Mouse (Mus musculus): ENCODE data around the gene Pebp1. TPM values are rescaled to one million over a fixed set of nuclear protein-coding genes. Genes with fewer than 3 reads are reported as not detected.

The Pebp1 gene
- polyA plus RNA-seq, 1 experiment from 2014 or later = 543 TPM

- no peaks in the 10 kb centered on the region for H3K27me3 ChIP-seq
- 64% methylated on average over 4 of the region's 4 CpGs for WGBS
- no peak overlapping the region for H3K4me2 ChIP-seq
- ATAC-seq (replicated peaks; ENCODE audit: insufficient number of reproducible peaks, insufficient read depth, low FRiP score, low read depth) = no peak
- no peak overlapping the region for H3K4me3 ChIP-seq
- H3K9ac ChIP-seq = no peak overlapping the region
- H3K4me1 ChIP-seq (replicated peaks) = peaks cover 17% of the 10 kb centered on the region
- no peaks in the 10 kb centered on the region for H3K9me3 ChIP-seq (replicated peaks)
- no peak overlapping the region for H3K27ac ChIP-seq
- no peaks in the 10 kb centered on the region; the same call in 1 of the 2 replicates for H3K36me3 ChIP-seq
Measured at GRCm38 (mm10) chr5:117239106-117239505, 48.3 kb downstream of the Pebp1 start.

GRCm38 (mm10) chr5:117236540-117236939, 50.9 kb downstream of the Pebp1 start:
- ATAC-seq (replicated peaks; ENCODE audit: insufficient number of reproducible peaks, insufficient read depth, low FRiP score, low read depth) = no peak
- Histone ChIP-seq H3K4me3 (no peak overlapping the region), H3K9ac (no peak overlapping the region), H3K36me3 (no peaks in the 10 kb centered on the region; the same call in 1 of the 2 replicates), H3K4me1 (replicated peaks) (peaks cover 10% of the 10 kb centered on the region), H3K27me3 (no peaks in the 10 kb centered on the region), H3K4me2 (no peak overlapping the region), H3K9me3 (replicated peaks) (no peaks in the 10 kb centered on the region), H3K27ac (no peak overlapping the region)
- WGBS = 80% methylated on average over 5 of the region's 5 CpGs

Other genes starting within 250 kb of the Pebp1 start
- gene Suds3, start 171.5 kb downstream of the Pebp1 start, polyA plus RNA-seq (2015; fragmentation: Nextera tagmentation; extraction: Ambion mirVana) = 53.5 and 58.9 TPM in 2 replicates
- 10.2 and 13.9 TPM in 2 replicates for gene Taok3, start 167.5 kb downstream of the Pebp1 start, polyA plus RNA-seq (2015; fragmentation: Nextera tagmentation; extraction: Ambion mirVana)
- gene Vsig10, start 31.5 kb upstream of the Pebp1 start, polyA plus RNA-seq (2015; fragmentation: Nextera tagmentation; extraction: Ambion mirVana) = 6.7 and 8.4 TPM in 2 replicates
- 77.0 and 86.7 TPM in 2 replicates for gene Wsb2, start 69.7 kb upstream of the Pebp1 start, polyA plus RNA-seq (2015; fragmentation: Nextera tagmentation; extraction: Ambion mirVana)
- 43.6 and 61.1 TPM in 2 replicates for gene Rfc5, start 101.4 kb upstream of the Pebp1 start, polyA plus RNA-seq (2015; fragmentation: Nextera tagmentation; extraction: Ambion mirVana)
- 0.08 and 0.14 TPM in 2 replicates for gene Ksr2, start 126.4 kb upstream of the Pebp1 start, polyA plus RNA-seq (2015; fragmentation: Nextera tagmentation; extraction: Ambion mirVana)

Data from heart, embryonic 15.5 days (tissue).